Mouse (Mus musculus) midbrain, embryonic 16.5 days (tissue): Measurements from ENCODE around the gene Map4k4. TPM values are rescaled to one million over a fixed set of nuclear protein-coding genes. Genes with fewer than 3 reads are reported as not detected.

Source experiments
- ATAC-seq: fragments of 200-750 bp; cut with Nextera tagmentation; 2 replicates; pipeline ENCODE4 v1.8.0; 2017; ENCODE audit warnings: moderate TSS enrichment
- H3K27ac ChIP-seq: fragments of 300-500 bp; sonication (generic); 2 replicates; pipeline ENCODE4 v1.5.1; 2014; ENCODE audit warnings: mild to moderate bottlenecking, low read length, mixed read lengths
- H3K27me3 ChIP-seq: fragments of 300-500 bp; sonication (generic); 2 replicates; pipeline ENCODE4 v1.6.1; 2014; ENCODE audit warnings: low read depth, low read length, mixed read lengths; ENCODE audit not compliant: control insufficient read depth, insufficient read depth
- H3K36me3 ChIP-seq: fragments of 300-500 bp; sonication (generic); 2 replicates; pipeline ENCODE4 v1.6.1; 2014; ENCODE audit warnings: mild to moderate bottlenecking, low read length, moderate library complexity, mixed read lengths; ENCODE audit not compliant: control insufficient read depth, insufficient read depth
- H3K4me1 ChIP-seq: fragments of 300-500 bp; sonication (generic); 2 replicates; pipeline ENCODE4 v1.6.1; 2014; ENCODE audit warnings: mild to moderate bottlenecking, low read length, mixed read lengths; ENCODE audit not compliant: control insufficient read depth, insufficient read depth
- H3K4me2 ChIP-seq: fragments of 300-500 bp; sonication (generic); 2 replicates; pipeline ENCODE4 v1.6.1; 2014; ENCODE audit warnings: mild to moderate bottlenecking, low read length, mixed read lengths
- H3K4me3 ChIP-seq: fragments of 300-500 bp; sonication (generic); 2 replicates; pipeline ENCODE4 v1.5.1; 2014; ENCODE audit warnings: low read depth, mild to moderate bottlenecking, low read length, moderate library complexity, mixed read lengths
- H3K9ac ChIP-seq: fragments of 300-500 bp; sonication (generic); 2 replicates; pipeline ENCODE4 v1.6.1; 2014; ENCODE audit warnings: low read depth, low read length, mixed read lengths
- H3K9me3 ChIP-seq: fragments of 300-500 bp; sonication (generic); replicated peaks from 2 replicates; pipeline ENCODE4 v1.6.1; 2014; ENCODE audit warnings: mild to moderate bottlenecking, low read length, mixed read lengths; ENCODE audit not compliant: control insufficient read depth, poor library complexity, severe bottlenecking
- WGBS: fragments of 180-500 bp; shearing (Covaris S2); extraction: QIAGEN DNeasy Blood & Tissue Kit; methylation state at CpG from one replicate; pipeline ENCODE4 v1.1.7; 2014; 5-methylcytosine and 5-hydroxymethylcytosine counted together
- polyA plus RNA-seq: library from polyadenylated mRNA; unstranded; fragments of >200 nt; fragmentation: Nextera tagmentation; extraction: Ambion mirVana; gene quantifications from 2 replicates; pipeline ENCODE4 v1.2.1, GENCODE M21; 2015

The Map4k4 gene
- polyA plus RNA-seq, 1 experiment from 2014 or later = 31.4 TPM

GRCm38 (mm10) chr1:39921996-39922395 lies 21.3 kb downstream of the Map4k4 start:
- peaks cover 39% of the 10 kb centered on the region for H3K4me1 ChIP-seq
- ATAC-seq = no peak
- 87% methylated on average over 3 of the region's 3 CpGs for WGBS

GRCm38 (mm10) chr1:39922714-39923113 lies 22.0 kb downstream of the Map4k4 start:
- Histone ChIP-seq H3K27me3 (no peaks in the 10 kb centered on the region), H3K4me2 (no peak overlapping the region), H3K27ac (no peak overlapping the region), H3K9ac (no peak overlapping the region), H3K4me1 (peaks cover 36% of the 10 kb centered on the region), H3K9me3 (no peaks in the 10 kb centered on the region), H3K4me3 (no peak overlapping the region), H3K36me3 (no peaks in the 10 kb centered on the region)
- ATAC-seq = no peak
- WGBS = 45% methylated on average over 8 of the region's 8 CpGs

More at GRCm38 (mm10) chr1:39921996-39922395, 21.3 kb downstream of the Map4k4 start:
- Histone ChIP-seq H3K9ac (no peak overlapping the region), H3K27ac (no peak overlapping the region), H3K36me3 (no peaks in the 10 kb centered on the region), H3K27me3 (no peaks in the 10 kb centered on the region), H3K9me3 (no peaks in the 10 kb centered on the region), H3K4me2 (no peak overlapping the region), H3K4me3 (no peak overlapping the region)

GRCm38 (mm10) chr1:39923395-39924337 lies 23.0 kb downstream of the Map4k4 start:
- WGBS = 30% methylated on average over 15 of the region's 15 CpGs
- Histone ChIP-seq H3K9ac (no peak overlapping the region), H3K36me3 (no peaks in the 10 kb centered on the region), H3K27ac (no peak overlapping the region), H3K9me3 (no peaks in the 10 kb centered on the region), H3K27me3 (no peaks in the 10 kb centered on the region), H3K4me3 (no peak overlapping the region), H3K4me2 (no peak overlapping the region), H3K4me1 (peaks cover 35% of the 10 kb centered on the region)
- ATAC-seq = no peak

GRCm38 (mm10) chr1:39931055-39931454 lies 30.3 kb downstream of the Map4k4 start:
- peaks cover 60% of the 10 kb centered on the region for H3K4me1 ChIP-seq
- H3K4me3 ChIP-seq = no peak overlapping the region
- no peak for ATAC-seq

GRCm38 (mm10) chr1:39932216-39932739 lies 31.6 kb downstream of the Map4k4 start:
- no peak overlapping the region for H3K9ac ChIP-seq
- no peak overlapping the region for H3K4me3 ChIP-seq
- no peaks in the 10 kb centered on the region for H3K9me3 ChIP-seq
- no peaks in the 10 kb centered on the region for H3K36me3 ChIP-seq
- no peak overlapping the region for H3K4me2 ChIP-seq
- H3K4me1 ChIP-seq = peaks cover 72% of the 10 kb centered on the region
- 49% methylated on average over 9 of the region's 9 CpGs for whole genome bisulfite sequencing
- H3K27me3 ChIP-seq = no peaks in the 10 kb centered on the region
- no peak overlapping the region for H3K27ac ChIP-seq
- no peak for ATAC-seq

More at GRCm38 (mm10) chr1:39931055-39931454, 30.3 kb downstream of the Map4k4 start:
- 55% methylated on average over 7 of the region's 7 CpGs for WGBS
- H3K4me2 ChIP-seq = no peak overlapping the region
- no peaks in the 10 kb centered on the region for H3K9me3 ChIP-seq
- H3K36me3 ChIP-seq = no peaks in the 10 kb centered on the region
- H3K27me3 ChIP-seq = no peaks in the 10 kb centered on the region
- no peak overlapping the region for H3K9ac ChIP-seq
- peak overlapping the region; percentile 31; the same call in 1 of the 2 replicates for H3K27ac ChIP-seq

GRCm38 (mm10) chr1:39932922-39933321 lies 32.2 kb downstream of the Map4k4 start:
- H3K9me3 ChIP-seq = no peaks in the 10 kb centered on the region
- peaks cover 79% of the 10 kb centered on the region for H3K4me1 ChIP-seq
- no peak overlapping the region for H3K27ac ChIP-seq
- no peak overlapping the region for H3K9ac ChIP-seq
- no peak overlapping the region for H3K4me2 ChIP-seq
- 33% methylated on average over 10 of the region's 10 CpGs for WGBS
- H3K27me3 ChIP-seq = no peaks in the 10 kb centered on the region
- no peaks in the 10 kb centered on the region for H3K36me3 ChIP-seq
- no peak overlapping the region for H3K4me3 ChIP-seq
- no peak for ATAC-seq

GRCm38 (mm10) chr1:39934954-39935353 lies 34.2 kb downstream of the Map4k4 start:
- Histone ChIP-seq H3K27me3 (no peaks in the 10 kb centered on the region), H3K4me2 (no peak overlapping the region), H3K9ac (no peak overlapping the region), H3K4me3 (no peak overlapping the region), H3K36me3 (no peaks in the 10 kb centered on the region), H3K9me3 (no peaks in the 10 kb centered on the region), H3K4me1 (peaks cover 84% of the 10 kb centered on the region), H3K27ac (no peak overlapping the region)
- no peak for ATAC-seq
- WGBS = 29% methylated on average over 8 of the region's 8 CpGs

GRCm38 (mm10) chr1:39935616-39936015 lies 34.9 kb downstream of the Map4k4 start:
- H3K4me1 ChIP-seq = peaks cover 83% of the 10 kb centered on the region
- no peak overlapping the region for H3K9ac ChIP-seq
- H3K27me3 ChIP-seq = no peaks in the 10 kb centered on the region
- H3K9me3 ChIP-seq = no peaks in the 10 kb centered on the region
- H3K4me3 ChIP-seq = peak overlapping the region; percentile 25; the same call in 1 of the 2 replicates
- H3K4me2 ChIP-seq = peak overlapping the region; percentile 56
- WGBS = under 1% methylated on average over 9 of the region's 10 CpGs
- H3K27ac ChIP-seq = no peak overlapping the region; the same call in 1 of the 2 replicates
- no peaks in the 10 kb centered on the region for H3K36me3 ChIP-seq
- ATAC-seq = no peak

GRCm38 (mm10) chr1:39936332-39936802 lies 35.7 kb downstream of the Map4k4 start:
- H3K36me3 ChIP-seq = no peaks in the 10 kb centered on the region
- H3K4me3 ChIP-seq = peak overlapping the region; percentile 25
- H3K4me1 ChIP-seq = peaks cover 82% of the 10 kb centered on the region
- no peaks in the 10 kb centered on the region for H3K27me3 ChIP-seq
- H3K9me3 ChIP-seq = no peaks in the 10 kb centered on the region
- 2% methylated on average over 13 of the region's 13 CpGs for WGBS
- H3K27ac ChIP-seq = peak overlapping the region; percentile 39; the same call in 1 of the 2 replicates
- H3K9ac ChIP-seq = 0 out of 2 replicates have a peak overlapping the region, but pooled peaks have one; percentile 43
- ATAC-seq = peak; percentile 26; the same call in 1 of the 2 replicates
- H3K4me2 ChIP-seq = peak overlapping the region; percentile 56
